Mouse (Mus musculus) frontal cortex, postnatal 10 days (tissue): ENCODE measurements at regions not wholly inside any gene's neighbourhood (a gene's known extent, or its start where the extent isn't known, plus 50 kb on each side); places are given as distances from the start of the nearest gene placed in this dataset.
"Not testable (repeated sequence)": the region's sequence is repeated elsewhere in the genome, so short reads cannot be mapped to it uniquely, and the experiment has no call there.

Source experiments
- DNase-seq, 2 experiments: peaks; one replicate each; pipeline ENCODE4 v3.0.0; 2022; ENCODE audit warnings: low spot score in 2 of 2, mixed read lengths in 1 of 2

DNA sequence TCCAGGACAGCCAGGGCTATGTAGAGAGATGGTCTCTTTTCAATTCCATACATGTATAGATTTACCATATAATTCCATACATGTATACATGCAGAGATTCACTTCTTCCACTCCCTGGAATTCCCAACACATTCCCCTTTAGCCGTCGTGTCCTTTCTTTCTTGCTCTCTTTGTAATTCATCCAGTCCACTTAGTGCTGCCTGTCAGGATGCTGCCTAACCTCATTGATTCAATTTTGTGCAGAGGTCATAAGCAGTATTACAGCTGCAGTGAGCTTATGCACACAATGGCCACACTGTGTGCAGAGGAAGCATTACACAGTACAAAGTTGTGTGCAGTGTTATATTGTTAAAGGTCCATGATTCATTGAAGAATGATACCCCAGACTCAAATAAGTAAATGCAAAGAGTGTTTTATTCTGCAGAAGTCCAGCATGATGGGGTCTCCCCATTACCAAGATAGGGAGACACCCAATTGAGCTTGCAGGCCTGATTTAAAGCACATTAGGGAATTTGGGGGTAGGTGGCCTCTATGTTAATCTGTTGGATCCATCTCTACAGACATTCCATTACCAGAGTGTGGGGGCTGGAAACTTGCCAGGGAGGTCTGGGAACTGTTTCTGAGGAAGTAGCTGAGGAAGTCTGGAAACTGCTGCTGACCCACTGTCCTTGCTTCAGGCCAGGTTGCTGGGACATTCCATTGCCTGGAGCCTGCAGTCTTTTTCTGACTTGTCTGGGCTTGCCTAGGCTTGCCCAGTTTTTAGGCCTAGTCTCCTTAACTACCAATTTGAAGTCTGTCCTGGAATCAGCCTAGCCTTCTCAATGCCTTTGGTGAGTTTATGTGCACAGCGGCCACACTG, 72.8 kb downstream of the Fam161a start:
- no peak for DNase-seq

DNA sequence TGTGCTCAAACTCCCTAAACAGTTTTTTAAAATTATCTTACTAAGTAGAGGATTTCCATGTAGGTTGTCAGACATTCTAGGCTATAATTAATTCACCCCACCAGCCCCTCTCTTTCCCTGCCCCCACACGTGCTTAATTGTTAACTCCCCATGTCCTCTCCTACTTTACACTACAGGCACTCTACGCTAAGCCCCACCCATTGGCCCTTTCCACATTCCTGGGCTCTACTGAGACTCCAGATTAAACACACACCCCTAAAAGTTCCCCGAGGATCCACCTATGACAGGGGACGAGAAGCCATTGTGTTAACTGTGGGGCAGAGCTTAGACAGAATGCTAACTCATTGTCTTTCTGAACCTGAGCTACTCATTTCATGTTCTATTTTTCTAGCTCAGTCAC, 74.3 kb downstream of the Fam161a start:
- DNase-seq, result no peak

DNA sequence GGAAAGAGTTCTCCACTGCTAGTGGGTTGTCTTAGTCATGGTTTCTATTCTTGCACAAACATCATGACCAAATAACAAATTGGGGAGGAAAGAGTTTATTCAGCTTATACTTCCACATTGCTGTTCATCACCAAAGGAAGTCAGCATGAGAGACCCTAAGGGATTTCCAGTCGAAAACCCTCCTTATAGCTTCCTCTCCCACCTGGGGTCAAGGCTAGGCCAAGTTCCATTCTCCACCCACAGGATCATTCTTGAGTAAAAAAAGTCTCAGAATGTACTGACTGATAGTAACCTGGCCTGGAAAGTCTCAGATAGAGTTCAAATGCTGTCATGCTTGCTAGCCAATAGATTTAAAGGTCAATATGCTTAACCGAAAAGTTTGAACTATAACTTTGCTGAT, 76.5 kb downstream of the Fam161a start:
- DNase-seq, result not testable (repeated sequence)

DNA sequence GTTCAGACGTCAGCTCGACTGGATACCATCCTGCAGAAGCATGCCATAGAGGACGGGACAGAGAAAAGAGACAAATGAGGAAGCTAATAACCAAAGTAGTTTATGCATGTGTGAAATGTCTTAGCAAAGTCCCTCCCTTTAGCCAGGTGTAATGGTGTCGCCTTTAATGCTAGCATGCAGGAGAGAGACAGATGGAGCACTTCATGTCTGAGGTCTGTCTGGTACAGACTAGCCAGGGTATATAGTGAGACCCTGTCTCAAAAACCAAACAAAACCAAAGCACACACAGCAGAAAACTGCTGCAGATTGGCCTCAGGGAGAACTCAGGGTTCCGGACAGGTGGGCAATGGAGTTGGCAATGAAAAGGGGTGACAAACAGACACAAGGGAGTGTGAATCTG, 88.0 kb downstream of the Fam161a start:
- no peak for DNase-seq

DNA sequence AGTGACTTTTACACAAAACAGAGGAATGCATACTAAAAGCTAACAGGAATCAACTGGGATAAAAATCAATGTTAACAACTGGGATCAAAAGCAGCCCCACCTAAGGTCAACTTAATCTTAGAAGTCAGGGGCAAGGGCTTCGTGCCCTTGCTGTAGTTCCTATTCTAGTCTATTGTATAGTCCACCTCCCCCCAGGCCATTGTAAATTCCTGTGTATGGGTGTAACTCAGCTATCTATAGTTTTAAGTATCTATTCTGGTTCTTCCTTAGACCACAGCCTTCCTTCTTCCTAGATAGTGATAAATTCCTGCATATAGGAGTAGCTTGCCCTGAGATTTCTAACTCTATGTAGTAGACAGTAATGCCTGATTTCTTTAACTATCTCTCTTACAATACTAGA, 88.4 kb downstream of the Fam161a start:
- not testable (repeated sequence) for DNase-seq

DNA sequence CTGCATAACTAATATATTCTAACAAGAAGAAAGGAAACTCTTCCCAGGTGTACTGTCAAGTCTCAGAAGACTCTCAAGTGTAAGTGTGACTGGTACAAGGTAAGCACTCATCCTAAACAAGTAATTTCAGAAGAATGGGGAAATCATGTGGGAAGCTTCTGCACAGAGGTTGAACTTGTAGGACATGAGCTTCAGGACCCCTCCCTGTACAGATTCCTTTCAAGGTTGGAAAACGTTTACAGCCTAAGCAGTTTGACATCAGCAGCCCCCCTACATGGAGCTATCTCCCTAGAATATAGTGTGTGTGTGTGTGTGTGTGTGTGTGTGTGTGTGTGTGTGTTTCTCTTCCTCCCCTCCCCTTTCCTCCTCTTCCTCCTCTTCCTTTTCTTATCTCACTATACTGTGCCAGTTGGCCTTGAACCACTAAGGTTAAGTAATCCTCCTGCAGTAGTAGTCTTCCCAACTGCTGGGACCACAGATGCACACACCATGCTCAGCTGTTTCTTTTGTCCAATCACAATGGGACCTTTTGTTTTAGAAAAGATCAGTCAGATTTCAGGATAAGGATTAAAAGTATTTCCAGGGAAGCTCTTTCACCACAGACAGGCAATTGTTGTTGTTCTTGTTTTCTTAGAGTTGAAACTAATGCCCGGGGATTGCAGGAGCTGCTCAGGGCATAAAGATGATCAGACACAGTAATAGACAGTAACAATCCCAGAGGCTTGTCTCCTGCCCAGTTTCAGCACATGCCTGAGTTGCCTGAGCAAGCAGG, 89.3 kb downstream of the Fam161a start:
- no peak for DNase-seq

DNA sequence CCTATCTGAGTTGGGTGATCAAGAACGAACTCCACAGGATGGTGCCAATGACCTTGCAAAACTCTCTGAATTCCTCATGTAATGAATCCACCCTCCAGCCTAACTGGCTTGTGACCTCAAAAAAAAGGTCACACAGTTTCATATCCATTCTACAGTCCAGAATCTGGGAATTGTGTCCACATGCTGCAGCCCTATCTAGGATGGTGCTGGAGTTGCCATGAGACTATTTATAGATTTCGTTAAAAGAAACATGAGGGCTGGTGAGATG, 89.8 kb downstream of the Fam161a start:
- no peak for DNase-seq

DNA sequence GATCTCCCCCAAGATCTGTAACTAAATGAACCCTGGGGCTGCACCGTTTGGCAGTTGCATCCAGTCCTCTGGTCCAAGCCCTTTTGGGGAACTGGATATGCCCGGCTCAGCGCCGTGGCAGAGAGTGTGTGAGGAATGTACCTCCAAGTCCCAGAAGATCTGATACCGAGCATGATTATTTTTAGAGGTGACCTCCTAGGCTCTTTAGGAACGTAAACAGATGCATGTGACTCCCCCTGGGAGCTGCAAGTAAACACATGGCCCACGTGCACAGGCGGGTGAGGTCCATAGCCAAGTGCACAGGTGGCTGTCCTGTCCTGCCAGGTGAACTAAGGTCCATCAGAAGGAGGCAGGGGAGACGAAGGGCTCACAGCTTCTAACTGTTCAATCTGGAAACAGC, 107.3 kb downstream of the Fam161a start:
- no peak for DNase-seq

DNA sequence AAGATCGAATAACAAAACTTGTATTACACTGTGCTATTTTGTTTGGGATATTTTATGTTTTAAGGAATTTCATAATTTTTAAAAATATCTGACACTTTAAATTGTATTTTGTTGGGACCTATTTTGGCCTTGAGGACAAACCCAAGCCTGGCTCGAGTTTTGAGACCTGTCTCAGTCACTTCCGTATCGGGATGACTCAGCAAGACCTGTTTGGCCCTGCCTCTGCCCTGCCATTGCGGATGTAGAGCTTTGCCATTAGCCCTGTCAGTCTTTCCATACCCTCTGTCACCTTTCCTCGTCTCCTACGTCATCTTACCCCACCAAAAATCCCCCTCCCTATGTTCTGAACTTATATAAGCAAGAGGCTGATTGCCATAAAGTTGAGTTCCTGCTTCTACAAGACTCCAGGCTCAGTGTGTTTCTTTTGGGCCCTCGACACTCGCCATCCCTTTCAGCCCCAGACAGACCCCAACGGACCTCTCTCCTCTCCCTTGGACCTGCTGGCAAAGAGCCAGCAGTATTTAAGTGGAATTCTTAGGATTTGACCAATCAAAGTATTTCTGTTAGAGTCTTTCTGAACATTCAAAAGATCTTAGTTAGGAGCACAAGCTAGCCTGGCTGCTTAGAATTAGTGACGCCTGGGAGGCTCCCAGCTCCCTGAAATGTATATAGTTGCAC, 113.3 kb downstream of the Fam161a start:
- no peak for DNase-seq

DNA sequence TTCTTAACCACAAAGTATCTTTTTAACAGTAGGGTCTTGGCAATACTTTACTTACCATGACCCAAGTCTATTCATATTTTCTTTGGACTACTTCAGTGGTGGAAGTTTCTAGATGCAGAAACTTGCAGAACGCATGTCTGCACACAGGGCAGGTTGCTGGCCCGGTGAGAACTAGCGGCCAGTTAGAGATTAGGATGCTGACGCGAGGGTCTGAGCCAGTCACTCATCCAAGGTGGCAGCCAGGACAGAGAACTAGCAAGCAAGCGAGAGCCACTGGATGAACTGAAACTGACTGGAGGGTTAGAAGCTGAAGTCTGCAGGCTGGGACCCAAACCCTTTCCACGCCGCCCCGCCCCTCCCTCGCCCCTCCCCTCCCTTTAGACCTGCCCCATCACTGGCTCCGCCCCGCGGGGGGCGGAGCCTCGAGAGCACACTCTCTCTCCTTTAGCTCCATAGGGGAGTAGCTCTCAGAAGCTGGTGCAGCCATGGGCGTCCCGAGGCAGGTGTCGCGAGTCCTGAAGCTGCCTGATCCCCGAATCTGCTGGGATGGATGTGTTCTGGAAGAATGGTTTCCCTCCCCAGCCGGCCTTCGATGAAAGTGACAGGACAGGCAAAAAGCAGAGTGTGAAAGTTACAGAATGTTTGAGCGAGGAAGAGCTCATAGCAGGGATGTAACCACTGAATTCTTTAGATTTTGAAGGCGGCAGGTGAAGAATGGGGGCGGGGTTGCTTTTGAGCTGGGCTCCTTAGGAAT, 117.0 kb downstream of the Fam161a start:
- DNase-seq, result peak in 1 of 2 experiments; percentile 14

DNA sequence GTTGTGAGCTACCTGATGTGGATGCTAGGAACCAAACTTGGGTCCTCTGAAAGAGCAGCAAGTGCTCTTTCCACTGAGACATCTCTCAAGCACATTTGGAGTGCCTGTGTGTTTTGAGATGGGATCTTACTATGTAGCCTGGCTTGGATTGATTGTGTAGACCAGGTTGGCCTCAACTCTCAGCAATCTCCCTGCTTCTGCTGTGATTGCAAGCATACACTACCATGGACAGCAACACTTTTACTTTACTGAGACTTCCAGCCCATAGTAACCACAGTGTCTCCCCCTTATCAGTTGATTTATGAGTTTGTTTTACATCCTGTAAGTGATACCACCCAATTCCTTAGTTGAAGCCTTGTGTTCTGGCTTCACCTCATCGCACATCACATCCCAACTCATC, 123.8 kb downstream of the Fam161a start:
- DNase-seq, result no peak

DNA sequence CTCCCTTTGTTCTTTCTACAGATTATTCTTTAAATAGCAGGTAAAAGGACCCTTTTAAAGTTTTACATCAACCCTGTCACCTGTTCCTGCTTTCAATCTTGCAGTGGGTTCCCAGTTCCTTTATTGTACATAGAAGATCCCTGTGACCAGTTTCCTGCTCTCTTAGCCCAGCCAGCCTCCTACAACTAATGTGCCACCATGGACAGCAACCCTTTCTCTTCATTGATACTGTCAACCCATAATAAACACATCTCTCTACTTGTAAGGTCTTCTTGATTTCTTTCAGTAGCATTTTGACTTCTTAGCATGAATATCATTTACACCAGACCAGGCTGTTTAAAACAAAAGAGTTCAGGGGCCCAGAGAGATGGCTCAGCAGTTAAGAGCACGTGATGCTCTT, 124.2 kb upstream of the Xpo1 start:
- DNase-seq, result no peak

DNA sequence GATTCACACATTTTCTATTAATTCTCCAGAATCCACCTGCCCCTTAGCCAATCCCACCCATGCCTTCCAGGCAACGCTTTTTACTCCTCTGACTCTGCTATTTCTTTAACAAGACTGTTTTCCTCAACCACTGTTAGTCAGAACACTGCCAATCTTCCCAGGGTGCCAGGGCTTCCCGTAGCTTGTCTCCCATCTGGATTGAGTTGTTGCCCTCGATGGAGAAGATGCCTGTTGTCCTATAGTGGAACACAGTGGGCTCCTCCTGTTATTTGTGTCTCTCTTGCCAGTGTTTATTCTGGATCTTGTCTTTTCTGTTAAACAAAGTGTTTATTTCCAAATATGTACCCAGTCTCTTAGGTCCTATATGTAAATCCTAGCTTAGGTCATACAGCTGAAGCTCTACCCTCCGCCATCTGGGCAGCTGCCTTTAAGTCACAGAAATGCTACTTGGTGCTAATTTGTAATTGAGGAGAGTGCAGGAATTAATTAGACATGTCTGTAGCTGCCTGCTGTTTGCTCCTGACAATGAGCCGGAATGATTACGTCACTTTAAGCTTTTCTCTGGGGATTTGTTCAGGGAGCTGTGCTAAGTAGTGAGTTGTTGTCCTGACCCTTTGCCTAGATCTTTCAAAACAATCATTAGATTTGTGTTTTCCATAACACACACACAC, 115.3 kb upstream of the Xpo1 start:
- DNase-seq, result no peak

DNA sequence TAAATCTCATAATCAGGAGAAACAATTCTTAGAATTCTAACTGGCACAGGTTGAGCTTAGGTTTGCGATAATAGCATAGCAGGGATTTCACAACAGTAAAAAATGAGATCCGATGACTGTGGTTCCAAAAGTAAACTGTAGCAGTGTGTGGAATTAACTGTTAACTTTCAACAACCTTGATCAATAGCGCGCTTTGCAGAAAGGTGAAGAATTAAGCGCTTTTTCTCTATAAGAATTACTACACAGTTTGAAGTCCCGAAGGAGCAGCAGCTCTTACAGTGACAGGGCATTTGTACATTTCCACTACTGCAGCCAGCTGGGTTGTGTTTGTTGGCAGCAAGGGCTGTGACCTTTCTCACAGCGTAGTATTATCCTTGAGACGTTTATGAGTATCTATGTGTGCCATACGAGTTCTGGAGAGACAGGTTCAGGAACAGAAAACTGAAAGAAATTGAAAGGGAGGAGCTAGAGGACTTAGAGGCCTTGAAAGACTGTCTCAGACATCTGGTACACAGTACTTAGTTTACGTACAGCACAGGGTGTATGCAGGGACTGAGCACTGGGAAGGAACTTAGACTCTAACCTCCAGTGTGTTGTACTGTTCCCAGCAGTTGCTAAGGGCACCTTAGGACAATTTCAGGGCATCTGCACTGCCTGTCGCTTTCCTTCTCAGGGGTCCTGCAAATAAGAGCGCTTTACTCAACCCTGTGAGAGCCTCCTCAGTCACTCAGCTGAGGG, 114.6 kb upstream of the Xpo1 start:
- no peak for DNase-seq

DNA sequence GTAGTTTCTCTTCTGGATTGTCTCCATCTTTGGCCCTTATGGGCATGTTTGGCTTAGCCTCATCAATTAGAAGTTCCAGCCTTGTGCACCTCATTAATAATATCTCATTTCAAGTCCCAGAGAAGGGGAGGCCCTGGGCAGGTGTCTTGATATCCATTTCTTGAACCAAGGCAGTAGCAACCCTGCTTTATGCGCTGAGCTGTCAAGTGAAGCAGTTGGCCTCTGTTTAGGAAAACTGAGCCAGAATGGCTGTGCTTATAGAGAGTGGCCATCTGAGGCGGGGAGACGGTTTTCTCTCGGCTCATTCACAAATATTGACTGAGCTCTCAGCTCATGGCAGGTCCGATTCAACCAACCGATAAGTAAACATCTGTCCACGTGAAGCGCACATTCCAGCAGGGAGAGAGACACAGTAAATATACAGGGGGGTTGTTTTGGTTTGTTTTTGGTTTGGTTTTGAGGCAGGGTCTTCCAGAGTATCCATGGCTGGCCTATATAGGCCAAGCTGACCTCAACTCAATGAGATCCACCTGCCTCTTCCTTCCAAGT, 107.7 kb upstream of the Xpo1 start:
- DNase-seq, result no peak

DNA sequence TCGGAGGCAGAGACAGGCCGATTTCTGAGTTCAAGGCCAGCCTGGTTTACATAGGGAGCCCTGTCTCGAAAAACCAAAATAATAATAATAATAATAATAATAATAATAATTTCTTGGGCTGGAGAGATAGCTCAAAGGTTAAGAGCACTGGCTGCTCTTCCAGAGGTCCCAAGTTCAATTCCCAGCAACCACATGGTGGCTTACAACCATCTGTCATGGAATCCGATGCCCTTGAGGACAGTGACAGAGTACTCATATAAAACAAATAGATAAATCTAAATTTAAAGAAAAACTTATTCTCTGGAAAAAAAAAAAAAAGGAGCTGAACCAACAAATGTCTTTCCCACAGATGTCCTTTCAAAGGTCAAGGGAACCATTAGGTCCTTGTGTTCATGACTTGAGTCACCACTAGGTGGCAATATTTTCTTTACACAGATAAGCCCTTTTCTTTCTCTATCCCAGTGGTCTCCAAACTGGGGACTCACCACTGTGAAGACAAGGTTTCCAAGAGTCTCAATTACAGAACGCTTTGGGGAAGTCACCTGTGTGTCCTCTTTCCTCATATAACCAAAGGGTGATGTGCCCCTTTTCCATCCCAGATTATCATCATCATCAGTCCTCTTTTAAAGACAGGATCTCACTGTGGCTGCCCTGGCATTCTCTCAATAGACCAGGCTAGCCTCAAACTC, 106.1 kb upstream of the Xpo1 start:
- DNase-seq, result no peak

DNA sequence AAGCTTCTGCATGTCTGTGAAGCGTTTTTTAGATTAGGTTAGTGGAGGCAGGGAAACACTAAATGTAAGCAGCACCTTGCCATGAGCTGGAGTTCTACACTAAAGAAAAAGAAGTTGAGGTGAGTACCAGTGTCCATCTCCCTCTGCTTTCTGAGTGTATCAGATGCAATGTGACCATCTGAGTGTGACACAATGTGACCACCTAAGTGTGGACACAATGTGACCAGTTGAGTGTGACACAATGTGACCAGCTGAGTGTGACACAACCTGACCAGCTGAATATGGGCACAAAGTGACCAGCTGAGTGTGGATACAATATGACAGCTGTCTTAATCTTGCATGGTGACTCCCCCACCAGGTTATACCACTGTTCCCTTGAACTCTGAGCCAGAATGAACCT, 101.0 kb upstream of the Xpo1 start:
- DNase-seq, result no peak

DNA sequence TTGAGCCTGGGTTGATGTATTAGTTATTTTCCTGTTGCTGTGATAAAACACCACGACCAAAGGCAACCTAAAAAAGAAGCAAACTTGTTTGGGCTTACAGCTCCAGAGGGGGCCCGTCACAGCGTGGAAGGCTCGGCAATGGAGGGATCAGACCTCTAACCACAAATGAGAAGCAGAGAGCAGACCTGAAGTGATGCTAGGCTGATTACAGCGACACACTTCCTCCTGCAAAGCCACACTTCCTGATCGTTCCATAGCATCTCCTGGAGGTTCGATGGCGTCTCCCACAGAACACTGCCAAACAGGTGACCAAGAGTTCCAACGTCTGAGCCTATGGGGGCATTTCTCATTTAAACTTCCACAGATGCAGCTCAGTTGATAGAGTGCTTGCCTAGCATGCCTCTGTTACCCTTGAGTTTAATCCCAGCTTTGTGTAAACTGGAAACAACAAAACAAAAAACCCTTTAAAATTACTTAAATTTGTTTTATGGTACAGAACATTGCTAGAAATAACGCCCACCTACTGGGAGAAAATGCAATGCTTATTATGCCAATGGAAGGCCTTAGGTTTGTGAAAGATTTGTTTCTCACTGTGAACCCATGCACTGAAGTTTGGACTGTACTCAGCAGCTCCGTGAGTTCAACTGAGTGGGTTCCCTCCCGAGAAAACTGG, 87.2 kb upstream of the Xpo1 start:
- DNase-seq, result no peak

DNA sequence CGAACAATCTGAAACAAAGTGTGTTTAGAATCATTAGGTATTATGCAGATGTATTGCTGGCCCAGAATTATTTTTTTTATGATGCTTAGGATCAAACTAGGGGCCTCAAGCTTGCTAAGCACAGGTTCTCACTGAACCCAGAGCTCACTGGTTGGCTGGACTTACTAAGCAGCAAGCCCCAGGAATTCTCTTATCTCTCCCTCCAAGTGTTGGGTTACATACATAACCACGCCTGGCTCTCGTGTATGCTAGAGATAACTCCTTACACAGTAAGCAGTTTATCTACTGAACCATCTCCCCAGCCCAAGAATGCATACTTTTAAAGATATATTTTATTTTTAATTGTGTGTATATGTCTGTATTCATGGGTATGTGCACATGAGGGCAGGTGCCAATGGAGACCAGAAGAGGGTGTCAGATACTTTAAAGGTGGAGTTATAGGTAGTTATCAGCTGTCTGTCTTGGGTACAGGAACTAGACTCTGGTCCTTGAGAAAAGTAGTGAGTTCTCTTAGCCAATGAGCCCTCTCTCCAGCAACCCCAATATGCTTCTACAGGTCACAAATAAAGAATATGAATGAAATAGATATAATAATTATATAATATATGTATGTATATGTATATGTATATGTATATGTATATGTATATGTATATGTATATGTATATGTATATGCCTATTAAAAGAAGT, 86.0 kb upstream of the Xpo1 start:
- DNase-seq, result no peak
